Mouse (Mus musculus): Measurements from ENCODE around the gene Kdm8. TPM values are rescaled to one million over a fixed set of nuclear protein-coding genes. Genes with fewer than 3 reads are reported as not detected.
"Not testable (repeated sequence)": the region's sequence is repeated elsewhere in the genome, so short reads cannot be mapped to it uniquely, and the experiment has no call there.

The Kdm8 gene
- total RNA-seq (2021), result 1 to 10 TPM; 6.2 to 7.9 TPM
- long read RNA-seq, experiment 1, transcript Kdm8-201 (8 exons, 2,389 nt), result major isoform, 21 of 22 reads
- long read RNA-seq, experiment 1, partial matches to known transcripts, result 0 of 22 reads
- long read RNA-seq, experiment 1, other reads (novel, unspliced or antisense), result 1 of 22 reads
- long read RNA-seq, experiment 2, transcript Kdm8-201 (8 exons, 2,389 nt), result major isoform, 9 of 10 reads
- long read RNA-seq, experiment 2, partial matches to known transcripts, result 1 of 10 reads
- long read RNA-seq, experiment 2, other reads (novel, unspliced or antisense), result 0 of 10 reads

DNA sequence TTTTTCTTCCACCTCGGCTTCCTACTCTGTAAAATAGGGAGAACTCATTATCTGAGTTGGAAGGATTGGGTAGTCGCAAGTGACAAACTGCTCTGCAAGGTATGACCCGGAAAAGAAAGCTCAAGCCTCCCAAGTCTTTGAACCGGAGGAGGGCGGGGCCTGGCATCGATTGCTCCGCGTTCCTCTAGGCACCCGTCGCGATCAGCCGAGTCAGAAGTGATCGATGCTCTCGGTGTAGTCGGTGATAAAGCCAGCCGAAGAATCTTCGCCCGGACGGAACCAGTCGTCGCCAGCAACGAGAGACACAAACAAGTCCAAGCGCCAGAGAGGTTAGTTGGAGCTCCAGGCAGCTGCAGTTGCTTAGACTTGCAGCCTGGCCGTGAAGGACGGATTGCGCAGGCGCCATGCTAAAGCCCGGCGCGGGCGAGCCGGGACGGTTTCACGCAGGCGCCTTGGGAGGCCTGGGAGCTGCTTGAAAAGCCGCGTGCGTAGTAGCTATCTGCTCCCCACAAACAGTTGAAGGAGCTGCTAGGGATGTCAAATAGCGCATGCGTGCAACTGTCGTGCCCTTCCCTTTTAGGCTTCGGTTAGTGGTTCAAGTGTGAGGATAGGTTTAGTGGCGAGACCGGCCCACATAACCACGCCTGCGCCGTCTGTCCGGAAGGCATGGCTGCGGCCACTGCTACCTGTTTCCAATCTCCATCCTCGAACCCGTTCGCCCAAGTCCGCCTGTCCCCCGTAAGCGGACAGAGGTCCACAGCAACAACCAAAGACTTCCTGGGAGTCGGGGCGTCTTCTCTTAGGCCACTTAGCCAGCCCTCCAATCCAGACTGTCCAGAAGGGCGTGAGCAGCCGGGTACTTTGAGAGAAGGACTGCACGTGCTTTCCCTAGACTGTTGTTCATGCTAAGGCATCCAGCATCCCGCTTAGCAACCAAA lies at the start of gene Kdm8:
Gene Kdm8, plus strand, starts transcription at position 213 of the 938 bp plus-strand sequence.
- peak; percentile 95 for DNase-seq (ENCODE audit: low spot score)

DNA sequence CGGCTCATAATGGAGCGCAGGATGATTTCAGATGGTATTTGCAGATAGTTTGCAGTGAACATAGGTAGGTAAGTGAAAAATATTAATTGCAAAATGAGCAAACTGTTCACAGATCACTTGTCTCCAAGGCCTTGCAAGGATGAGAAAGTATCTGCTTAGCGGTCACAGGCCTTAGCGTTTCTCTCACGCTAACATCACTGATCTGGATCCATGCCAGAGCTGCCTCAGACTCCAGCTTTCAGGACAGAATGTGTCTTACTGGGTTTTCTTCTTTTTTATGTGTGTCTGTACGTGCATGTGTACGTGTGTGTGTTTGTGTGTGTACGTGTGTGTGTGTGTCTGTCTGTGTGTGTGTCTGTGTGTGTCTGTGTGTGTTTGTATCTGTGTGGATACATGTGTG lies 46.4 kb upstream of the Kdm8 start:
- peak; percentile 21 for DNase-seq (ENCODE audit: low spot score)

DNA sequence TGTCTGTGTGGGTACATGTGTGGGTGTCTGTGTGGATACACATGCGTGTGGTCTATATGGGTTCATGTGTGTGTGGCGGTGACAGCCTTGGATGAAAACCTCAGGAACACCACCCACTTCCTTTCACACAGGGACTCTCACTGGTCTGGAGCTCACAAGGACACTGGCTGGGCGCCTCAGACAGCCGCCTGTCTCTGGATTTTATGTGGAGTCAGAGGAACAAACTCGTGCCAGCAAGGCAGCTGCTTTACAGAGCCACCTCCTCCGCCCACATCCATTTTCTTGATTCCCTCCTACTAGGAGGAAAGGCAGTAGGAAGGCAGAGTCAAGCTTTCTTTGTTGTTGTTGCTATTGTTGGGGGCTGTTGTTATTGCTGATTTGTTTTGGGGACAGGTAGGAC lies 45.8 kb upstream of the Kdm8 start:
- no peak for DNase-seq (ENCODE audit: low spot score)

DNA sequence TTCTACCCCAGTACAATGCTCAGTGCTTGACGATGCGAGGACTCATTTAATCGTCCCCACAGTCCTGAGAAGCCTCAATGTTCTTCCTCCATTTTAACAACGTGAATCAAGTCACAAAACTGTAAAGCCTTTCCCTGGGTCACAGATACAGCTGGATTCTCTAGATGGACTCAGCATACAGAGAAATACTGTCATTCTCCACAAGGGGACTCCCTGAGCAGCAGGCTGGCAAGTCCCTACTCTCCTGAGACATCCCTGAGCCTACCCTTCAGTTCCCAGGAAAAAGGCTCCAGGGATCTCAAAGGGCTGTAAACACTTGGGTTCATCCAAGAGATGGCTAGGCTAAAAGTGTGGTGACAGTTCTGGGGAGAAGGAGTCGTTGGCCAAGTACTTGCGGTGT lies 37.3 kb upstream of the Kdm8 start:
- no peak for DNase-seq (ENCODE audit: low spot score)

DNA sequence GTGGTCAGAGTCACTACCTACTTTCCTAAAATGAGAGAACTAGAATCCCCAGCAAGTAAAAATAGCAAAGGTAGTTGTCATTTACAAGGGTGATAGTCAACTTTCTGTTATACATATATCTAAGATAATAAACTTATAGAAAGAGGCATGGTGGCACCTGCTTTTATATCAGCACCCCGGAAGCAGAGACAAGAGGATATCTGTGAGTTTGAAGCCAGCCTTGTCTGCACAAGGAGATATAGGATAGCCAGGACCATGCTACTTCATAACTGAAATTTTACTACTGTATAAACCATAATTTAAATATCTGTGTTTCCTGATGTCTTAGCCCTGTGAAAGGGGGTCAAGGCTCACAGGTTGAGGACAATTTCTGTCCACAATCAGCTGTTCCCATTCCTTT lies 29.4 kb upstream of the Kdm8 start:
- no peak for DNase-seq (ENCODE audit: low spot score)

DNA sequence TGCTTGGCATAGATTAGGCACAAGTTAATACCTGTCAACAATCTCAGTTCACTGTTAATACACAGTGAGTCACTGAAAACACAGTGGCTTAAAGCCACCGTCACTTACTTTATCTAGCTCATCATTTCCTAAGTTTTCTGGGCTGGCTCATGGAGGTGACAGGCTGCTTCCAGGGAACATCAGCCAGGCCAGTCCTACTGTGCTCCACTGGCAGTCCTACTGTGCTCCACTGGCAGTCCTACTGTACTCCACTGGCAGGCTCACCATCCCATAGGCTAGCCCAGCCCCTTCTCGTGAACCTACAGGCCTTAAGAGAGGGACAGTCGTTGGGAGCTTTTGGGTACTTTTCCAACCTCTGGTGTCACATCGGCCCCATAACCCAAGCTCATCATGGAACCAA lies 28.7 kb upstream of the Kdm8 start:
- no peak for DNase-seq (ENCODE audit: low spot score)

DNA sequence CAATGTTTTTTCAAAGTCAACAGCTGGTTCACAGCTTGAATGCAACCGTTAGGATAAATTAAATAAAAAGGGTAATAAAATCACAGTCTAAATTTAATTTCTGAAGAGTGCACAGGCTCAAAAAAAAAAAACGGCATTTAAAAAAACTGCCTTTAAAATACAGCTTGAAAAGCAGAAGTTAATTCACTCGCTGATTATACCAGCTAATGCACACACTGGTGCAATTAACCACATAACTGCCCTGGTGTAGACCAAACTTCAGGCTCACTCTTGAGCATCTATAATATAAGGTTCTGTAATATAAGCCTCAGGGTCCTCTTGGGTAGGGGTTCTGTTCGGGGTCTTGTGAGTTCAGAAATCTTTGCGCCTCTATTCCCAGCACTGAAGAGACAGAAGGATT lies 27.7 kb upstream of the Kdm8 start:
- no peak for DNase-seq (ENCODE audit: low spot score)

DNA sequence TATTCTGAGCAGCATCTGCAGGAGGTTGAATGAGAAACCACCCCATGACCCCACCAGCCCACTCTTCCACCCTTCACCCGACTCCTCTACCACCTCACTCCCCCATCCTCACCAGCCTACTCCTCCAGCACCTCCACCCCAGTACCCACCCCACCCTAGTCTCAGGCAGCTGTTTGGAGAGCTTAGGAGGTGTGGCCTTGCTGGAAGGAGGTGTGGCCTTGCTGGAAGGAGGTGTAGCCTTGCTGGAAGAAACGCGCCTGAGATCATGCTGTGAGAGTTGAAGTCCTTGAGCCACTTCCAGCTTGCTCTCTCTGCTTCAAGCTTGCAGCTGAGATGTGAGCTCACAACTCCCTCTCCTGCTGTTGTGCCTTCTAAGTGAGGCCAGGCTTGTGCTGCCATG lies 26.1 kb upstream of the Kdm8 start:
- no peak for DNase-seq (ENCODE audit: low spot score)

DNA sequence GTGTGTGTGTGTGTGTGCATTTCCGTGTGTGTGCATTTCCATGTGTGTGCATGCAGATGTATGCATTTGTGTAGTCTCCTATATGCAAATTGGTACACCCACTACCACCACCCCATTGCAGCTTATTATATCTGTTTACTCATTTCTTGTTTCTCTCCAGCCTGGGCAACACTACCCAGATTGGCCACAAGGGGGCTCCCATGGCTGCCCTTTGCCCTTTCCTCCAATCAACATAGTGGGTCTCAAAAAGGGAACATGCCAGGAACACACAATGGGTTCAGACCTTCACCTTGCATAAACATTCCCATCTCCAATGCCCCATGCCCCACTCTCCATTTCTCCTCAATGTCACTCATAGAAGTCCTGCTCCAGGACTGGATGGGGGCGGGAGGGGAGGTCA lies 24.3 kb upstream of the Kdm8 start:
- DNase-seq (ENCODE audit: low spot score), result peak; percentile 18

DNA sequence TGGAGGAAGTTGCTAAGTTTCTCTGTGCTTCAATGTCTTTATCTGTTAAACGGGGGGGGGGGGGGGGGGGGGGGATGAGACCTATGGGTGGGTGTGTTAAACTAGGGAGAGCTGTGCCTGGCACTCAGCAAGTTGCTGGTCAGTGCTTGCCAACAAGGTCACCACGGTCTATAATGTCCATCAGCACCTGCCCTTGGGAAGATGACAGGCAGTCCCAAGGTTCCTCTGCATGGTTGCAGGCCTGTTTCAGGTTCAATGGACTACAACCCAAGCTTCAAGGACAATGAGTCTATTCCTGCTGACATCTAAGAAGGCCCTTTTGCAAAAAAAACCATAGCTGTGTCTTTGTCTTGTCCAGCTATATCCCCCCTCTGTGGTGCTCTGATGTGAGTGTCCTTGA lies 22.6 kb upstream of the Kdm8 start:
- no peak for DNase-seq (ENCODE audit: low spot score)

DNA sequence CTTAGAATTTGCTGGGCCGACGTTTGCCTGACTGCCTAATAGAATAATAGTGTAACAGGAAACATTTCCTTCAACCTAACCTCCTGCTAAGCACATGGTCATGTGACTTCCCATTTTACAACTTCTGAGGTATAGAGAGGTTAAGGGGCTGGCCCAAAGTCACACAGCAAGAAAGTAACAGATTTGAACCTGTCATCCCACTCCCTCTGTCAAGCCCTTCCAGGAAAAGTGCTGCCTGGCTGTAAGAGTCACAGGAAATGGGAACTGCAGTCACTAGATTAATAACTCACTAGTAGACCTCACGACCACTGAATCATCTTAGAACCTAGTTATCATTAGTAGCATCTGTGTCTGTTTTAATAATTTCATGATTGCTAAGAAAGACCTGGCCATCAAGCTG lies 21.4 kb upstream of the Kdm8 start:
- no peak for DNase-seq (ENCODE audit: low spot score)

DNA sequence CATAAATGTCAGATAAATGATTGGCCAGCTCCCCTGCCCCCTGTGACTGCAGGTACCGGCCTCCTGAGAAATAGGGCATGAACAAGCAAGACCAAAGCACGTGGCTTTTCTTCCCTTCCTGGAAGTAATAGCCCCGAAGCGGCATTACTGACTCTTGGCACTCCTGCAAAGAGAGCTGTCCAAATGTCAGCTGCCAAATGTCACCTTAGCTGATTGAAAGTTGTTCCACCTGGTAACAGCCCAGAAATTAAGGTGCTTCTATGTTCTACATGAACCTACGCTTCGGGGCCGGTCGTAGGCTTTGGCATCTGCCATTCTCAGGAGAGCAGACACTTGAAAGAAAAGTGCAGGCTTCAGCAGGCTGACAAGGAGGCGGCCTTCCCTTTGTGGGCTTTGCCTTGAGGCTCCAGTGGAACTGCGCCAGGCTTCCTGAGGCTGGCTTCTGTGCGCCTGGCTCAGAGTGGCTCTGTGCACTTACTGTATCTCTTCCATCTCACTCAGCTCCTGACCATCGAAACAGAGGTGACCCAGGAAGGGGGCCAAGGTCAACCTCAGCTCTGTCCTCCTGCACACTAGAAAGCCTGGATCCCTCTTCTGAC lies 16.9 kb upstream of the Kdm8 start:
- DNase-seq (ENCODE audit: low spot score), result peak; percentile 7

DNA sequence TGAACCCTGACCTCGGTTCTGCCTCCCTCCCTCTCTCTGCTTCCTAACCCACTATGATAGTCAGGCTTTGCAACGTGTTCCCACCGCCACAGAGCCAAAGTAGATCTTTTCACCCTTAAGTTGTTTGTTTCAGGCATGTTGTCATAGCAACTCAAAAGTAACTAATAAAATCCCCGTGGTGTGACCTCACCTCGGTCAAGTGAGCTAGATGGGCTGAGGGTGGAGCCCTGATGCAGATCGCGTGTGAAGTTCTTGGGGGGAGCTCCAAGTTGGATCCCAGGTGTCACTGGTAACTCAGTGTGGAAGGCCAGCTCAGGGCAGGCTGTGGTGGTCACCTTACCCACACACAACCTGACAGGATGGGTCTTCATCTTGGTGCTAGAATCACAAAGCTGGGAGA lies 16.1 kb upstream of the Kdm8 start:
- DNase-seq (ENCODE audit: low spot score), result no peak

DNA sequence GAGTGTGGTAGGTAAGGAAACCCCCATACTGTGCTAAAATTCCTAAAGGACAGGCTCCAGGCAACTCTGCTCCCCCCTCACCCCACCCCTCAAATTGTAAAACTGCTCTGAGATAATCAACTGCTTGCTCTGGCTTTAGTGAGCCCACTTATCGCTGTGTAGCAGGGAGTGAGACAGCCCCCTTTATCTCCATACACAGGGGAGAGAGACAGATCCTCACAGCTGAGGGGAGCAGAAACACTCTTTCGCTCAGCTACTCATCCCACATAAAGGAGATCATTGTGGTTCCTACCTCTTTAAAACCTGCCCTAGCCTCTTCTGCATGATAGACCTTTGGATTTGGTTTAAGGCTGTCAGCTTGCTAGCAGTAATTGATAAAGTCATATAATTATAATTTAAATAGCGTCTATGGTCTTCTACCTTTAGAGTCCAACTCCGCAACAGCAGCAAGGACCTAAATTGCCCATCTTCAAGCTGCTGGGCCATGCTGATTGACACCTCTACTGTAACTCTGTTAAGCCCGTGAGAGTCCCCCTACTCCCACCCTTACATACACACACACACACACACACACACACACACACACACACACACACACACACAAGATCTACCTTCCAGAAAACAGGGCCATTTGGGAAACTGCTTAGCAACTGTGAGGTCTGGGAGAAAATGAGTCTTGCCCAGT lies 15.5 kb upstream of the Kdm8 start:
- DNase-seq (ENCODE audit: low spot score), result not testable (repeated sequence)

DNA sequence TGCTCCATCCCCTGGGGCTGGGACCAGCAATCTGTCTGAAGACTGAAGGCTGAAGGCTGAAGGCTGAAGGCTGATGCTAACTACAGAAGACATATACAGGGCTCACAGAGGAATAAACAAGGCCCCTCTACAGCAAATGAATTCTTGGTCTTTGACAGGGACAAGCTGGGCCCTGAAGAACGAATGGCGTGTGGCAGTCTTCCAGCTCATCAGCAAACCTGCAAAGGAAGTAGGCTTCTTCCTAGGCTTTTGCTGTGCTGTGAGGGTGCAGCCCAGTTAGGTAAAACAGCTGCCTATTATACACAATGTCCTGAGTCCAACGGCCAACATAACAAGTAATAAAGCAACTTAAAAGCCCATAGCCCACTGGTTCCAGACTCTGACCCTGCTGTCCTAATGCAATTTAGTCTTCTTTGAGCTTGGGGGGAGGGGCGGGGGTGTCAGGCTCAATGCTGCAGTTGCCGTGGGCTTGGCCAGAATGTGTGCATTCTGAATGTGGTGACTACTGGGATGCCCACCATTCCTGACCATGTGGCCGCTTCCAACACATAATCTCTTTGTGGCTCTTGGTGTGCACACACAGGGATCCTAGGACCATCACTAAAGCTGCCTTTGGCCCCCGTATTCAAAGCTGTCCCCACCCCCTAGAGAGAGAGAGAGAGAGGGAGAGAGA lies 14.2 kb upstream of the Kdm8 start:
- DNase-seq (ENCODE audit: low spot score), result no peak

DNA sequence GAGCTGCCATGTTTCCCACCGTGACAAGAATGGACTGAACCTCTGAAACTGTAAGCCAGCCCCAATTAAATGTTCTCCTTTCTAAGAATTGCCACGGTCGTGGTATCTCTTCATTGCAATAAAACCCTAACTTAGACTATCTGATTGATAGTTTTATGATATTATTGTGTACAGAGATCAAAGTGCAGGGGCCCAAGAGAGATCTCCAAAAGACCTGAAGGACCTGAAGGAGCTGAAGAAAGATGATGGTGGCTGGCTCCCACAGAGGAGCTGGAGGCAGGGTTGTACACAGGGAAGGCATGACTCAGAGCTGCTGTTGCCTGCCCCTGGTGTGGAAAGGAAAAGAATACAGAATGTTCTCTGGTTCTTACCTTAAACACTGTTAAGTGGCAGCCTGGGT lies 10.6 kb upstream of the Kdm8 start:
- DNase-seq (ENCODE audit: low spot score), result no peak

DNA sequence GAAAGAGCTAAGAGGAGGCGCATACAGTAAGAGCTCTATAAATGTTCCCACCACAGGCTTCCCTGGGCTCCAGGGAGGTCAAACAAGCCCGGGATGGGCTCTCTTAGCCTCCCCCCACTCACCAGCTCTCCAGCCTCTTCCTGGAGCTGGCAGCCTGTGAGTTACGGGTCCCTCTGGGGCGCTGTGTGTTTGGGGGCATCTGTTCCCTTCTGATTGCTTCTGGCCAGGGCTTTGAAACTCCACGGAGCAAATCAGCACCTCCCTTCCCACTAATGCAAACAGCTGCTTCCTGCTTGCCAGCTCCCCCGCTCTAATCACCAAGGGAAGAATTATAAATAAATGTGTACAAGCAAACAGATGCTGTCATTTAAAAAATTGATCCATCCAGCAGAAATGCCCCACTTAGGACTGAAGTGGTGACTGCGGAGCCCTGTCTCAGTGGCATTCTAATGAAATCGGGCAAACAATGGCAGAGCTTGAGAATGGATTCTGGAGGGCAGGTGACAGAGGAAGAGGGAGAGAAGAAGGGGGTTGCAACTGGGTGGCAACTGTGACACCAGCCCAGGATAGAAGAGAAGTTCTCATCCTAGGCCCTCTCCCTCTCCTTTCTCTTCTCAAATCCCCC lies 9.7 kb upstream of the Kdm8 start:
- no peak for DNase-seq (ENCODE audit: low spot score)

DNA sequence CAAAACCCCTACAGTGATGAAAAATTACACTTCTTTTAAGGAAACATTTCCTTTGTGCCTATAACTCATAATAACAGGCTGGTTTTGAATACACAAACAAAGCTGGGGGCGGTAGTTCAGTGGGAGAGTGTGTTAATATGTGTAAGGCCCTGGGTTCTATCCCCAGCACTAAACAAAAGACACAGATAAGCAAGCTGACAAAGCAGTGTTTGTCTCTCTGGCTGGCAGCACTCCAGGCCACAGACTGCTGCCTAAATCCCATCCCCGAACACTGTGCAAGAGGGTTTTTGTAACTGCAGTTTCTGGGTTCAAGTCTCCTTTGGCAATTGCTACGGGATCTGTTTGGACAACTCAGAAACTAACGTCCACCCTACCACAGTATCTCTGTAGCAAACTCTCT lies 2.2 kb upstream of the Kdm8 start:
- no peak for DNase-seq (ENCODE audit: low spot score)

DNA sequence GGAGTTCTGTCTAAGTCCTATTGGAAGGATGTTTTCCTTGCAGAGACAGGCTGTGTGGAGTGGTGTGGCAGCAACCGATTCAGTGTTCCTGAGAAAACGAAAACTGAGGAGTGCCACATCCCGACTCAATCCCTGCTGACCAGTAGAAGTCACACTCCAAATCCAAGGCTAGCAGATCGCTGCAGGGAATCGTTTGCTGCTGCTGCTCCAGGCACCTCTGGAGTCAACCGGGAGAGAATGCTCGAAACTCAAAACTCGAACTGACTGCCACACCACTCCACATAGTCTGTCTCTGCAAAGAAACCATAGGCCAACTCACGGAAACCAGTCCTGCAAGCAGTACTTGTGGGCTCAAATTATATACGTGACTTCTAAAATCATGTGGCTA lies 406 bp upstream of the Kdm8 start:
- DNase-seq (ENCODE audit: low spot score), result peak; percentile 9

DNA sequence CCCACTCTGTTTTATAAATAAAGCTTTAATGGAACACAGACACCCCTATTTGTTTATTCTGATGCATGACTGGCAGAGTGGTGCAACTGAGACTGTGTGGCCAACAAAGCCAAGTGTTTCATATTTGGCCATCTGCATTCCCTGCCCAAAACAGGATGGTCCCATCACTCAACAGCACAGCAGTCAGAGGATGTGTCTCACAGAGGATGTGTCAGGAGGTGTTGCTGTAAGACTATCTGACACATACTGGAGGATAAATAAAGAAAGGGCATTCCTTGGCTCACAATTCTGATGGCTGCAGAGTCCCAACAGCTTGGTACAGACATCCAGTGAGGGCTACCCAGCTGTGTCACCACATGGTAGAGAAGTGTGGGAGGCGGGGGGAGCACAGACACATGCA lies 6.2 kb downstream of the Kdm8 start:
- DNase-seq (ENCODE audit: low spot score), result no peak

DNA sequence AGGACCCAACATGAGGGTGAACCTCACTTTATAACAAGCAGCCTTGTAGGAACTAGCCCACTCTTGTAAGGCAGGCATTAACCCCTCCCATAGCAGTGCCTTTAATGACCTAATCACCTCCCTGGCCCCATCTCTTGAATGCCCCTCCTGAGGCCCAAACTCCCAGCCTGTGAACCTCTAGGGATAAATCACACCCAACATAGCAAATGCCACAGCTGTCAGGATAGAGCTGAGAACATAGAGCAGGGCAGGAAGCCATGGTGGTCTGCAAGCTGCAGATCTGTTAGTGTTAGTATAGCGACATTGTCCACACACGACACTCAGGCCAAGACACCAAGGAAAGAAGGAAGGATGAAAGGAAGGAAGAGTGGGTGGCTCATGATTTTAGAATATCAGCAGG lies 6.6 kb downstream of the Kdm8 start:
- DNase-seq (ENCODE audit: low spot score), result no peak
